Mouse (Mus musculus) right cerebral cortex, postnatal 14 days (tissue): ENCODE measurements around the gene Ecm2.

Experiments used
- DNase-seq: peaks from one replicate; pipeline ENCODE4 v3.0.0; 2022

The Ecm2 gene

GRCm38 (mm10) chr13:49504510-49504909 is at the start of gene Ecm2:
Gene Ecm2, plus strand, starts transcription at chr13:49504810.
- DNase-seq, result no peak

GRCm38 (mm10) chr13:49460276-49460675 is 44.3 kb upstream of the Ecm2 start:
- no peak for DNase-seq

- no peak for DNase-seq
Measured at GRCm38 (mm10) chr13:49460692-49461414, 43.8 kb upstream of the Ecm2 start.

GRCm38 (mm10) chr13:49461458-49462132 is 43.0 kb upstream of the Ecm2 start:
- no peak for DNase-seq

GRCm38 (mm10) chr13:49462921-49463320 is 41.7 kb upstream of the Ecm2 start:
- no peak for DNase-seq

GRCm38 (mm10) chr13:49465875-49466274 is 38.7 kb upstream of the Ecm2 start:
- DNase-seq, result no peak

GRCm38 (mm10) chr13:49466393-49467075 is 38.1 kb upstream of the Ecm2 start:
- no peak for DNase-seq

GRCm38 (mm10) chr13:49467585-49467984 is 37.0 kb upstream of the Ecm2 start:
- no peak for DNase-seq

GRCm38 (mm10) chr13:49469002-49469401 is 35.6 kb upstream of the Ecm2 start:
- DNase-seq, result no peak

GRCm38 (mm10) chr13:49470319-49470718 is 34.3 kb upstream of the Ecm2 start:
- DNase-seq, result no peak

GRCm38 (mm10) chr13:49470806-49471205 is 33.8 kb upstream of the Ecm2 start:
- no peak for DNase-seq

- no peak for DNase-seq
Measured at GRCm38 (mm10) chr13:49471981-49472675, 32.5 kb upstream of the Ecm2 start.

- no peak for DNase-seq
Measured at GRCm38 (mm10) chr13:49472676-49473005, 32.0 kb upstream of the Ecm2 start.

GRCm38 (mm10) chr13:49477887-49478286 is 26.7 kb upstream of the Ecm2 start:
- DNase-seq, result no peak

GRCm38 (mm10) chr13:49478851-49479374 is 25.7 kb upstream of the Ecm2 start:
- DNase-seq, result no peak

- DNase-seq, result no peak
Measured at GRCm38 (mm10) chr13:49479399-49479798, 25.2 kb upstream of the Ecm2 start.

GRCm38 (mm10) chr13:49480057-49480456 is 24.6 kb upstream of the Ecm2 start:
- no peak for DNase-seq

GRCm38 (mm10) chr13:49480551-49480950 is 24.1 kb upstream of the Ecm2 start:
- no peak for DNase-seq

GRCm38 (mm10) chr13:49485388-49485787 is 19.2 kb upstream of the Ecm2 start:
- no peak for DNase-seq

- DNase-seq, result no peak
Measured at GRCm38 (mm10) chr13:49492376-49493368, 11.9 kb upstream of the Ecm2 start, which contains the start of gene Tes3-ps. Gene Tes3-ps, plus strand, starts transcription at chr13:49493318.

- no peak for DNase-seq
Measured at GRCm38 (mm10) chr13:49505776-49506175, 1.2 kb downstream of the Ecm2 start.

GRCm38 (mm10) chr13:49507176-49507575 is 2.6 kb downstream of the Ecm2 start:
- no peak for DNase-seq
